Mouse (Mus musculus) adrenal gland, postnatal 36 days (tissue): ENCODE data around the gene Vipr1. TPM values are rescaled to one million over a fixed set of nuclear protein-coding genes. Genes with fewer than 3 reads are reported as not detected.

Source experiments
- DNase-seq, 2 experiments: peaks; one replicate each; pipeline ENCODE4 v3.0.0; 2021; ENCODE audit warnings: mixed read lengths in 1 of 2
- total RNA-seq, 2 experiments: library from RNA; stranded (reverse); gene quantifications; 2 replicates each; pipeline ENCODE4 v1.2.3; 2021

Vipr1 gene
- total RNA-seq, 2 experiments from 2014 or later = 0.26 to 0.40 TPM

DNA sequence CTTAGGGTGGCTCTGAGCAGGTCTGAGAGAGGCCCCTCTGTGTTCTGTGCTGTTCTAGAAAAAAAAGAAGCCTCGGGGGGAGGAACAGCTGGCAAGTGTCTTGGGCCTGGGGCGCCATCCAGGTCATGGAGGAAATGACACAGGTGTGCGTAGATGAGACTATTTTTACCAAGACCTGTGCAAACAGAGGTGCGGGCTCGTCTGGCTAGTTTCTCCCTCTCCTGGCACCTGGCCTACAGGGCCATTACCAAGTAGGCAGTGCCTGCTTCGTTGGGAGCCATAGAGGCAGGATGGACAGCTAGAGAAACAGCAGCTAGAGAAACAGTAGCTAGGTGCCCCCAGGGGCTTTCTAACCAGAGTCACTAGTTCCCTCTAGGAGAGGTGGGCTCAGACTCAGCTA, 9.2 kb upstream of the Vipr1 start:
- no peak for DNase-seq

DNA sequence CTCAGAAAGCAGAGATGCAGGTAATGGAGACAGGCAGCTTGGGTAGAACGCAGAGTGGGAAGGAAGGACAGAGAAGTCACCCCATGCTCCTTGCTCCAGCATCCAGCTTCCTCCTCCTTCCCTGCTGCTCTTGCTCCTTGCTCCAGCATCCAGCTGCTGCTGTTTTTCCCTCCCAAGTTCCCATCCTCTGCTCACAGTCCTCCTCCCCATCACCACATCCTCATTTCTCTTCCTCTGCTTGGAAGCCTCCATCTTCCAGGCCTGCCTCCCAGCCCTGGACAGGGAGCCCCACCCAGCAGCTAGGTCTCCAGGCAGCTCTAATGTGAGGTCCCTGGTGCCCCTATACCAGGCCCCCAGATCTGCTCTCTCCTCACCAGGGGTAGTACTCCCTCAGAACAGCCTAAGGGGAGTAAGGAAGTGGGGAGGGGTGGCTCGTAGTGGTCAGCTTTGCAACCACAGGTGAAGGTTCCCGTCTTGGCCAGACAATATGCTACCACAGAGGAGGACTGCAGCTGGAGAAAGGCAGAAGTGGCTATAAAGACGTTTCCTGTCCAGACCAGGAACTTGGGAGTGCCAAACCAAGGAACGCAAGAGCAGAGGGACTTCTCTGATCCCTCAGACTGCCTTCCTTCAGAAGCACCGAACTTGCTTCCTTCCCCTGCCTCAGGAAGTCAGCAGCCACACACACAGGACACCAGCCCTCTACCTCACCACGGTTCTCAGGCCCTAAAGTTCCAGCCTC, 6.5 kb upstream of the Vipr1 start:
- DNase-seq = no peak

DNA sequence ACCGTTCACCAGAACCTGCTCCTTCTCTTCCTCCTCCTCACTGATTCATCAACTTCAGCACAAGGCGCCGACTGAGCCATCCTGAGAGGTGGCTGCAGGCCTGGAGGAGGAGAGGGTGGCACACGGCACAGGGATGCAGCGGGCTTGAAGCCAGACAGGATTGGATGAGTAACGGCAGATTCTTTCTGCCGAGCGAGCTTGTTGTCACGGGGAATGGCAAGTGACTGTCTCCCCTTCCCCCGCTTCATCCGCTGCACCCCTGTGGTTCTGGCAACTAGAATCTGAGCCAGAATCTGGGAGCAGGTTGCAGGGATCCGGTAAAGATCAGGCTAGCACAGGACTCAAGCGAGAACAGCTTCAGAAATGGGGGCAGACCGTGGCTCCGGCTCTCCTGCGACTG, 2.7 kb upstream of the Vipr1 start:
- DNase-seq = no peak

DNA sequence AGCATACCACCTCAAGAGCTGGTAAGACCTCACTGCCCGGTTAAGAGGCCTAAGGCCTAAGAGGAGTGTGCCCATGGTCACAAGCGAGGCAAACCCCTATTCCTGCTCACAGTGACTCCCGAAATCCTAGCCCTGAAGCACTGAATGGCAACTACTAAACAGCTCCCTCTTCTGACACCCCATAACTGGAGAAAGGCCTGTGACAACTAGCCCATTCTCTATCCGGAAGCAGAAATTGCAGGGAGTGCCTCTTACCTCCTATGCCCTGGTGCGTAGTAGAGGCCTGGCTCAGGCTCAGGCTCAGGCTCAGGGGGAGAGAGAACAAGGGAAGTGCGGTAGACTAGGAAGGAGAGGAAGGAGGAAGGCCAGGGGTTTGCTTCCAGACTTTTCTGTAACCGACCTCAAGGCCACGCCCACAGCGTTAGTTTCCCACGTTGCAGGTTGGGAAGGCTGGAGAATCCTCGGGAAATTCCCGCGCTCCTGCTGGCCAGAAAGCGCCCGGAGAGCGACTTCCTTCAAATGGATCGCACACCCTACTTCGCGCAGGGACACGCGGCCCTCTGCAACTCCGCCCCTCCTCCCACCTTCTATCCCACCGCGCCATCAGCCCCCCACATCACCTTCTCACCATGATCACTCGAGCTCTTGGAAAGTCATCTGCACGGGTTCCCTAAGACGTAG, 1.1 kb upstream of the Vipr1 start:
- no peak for DNase-seq

DNA sequence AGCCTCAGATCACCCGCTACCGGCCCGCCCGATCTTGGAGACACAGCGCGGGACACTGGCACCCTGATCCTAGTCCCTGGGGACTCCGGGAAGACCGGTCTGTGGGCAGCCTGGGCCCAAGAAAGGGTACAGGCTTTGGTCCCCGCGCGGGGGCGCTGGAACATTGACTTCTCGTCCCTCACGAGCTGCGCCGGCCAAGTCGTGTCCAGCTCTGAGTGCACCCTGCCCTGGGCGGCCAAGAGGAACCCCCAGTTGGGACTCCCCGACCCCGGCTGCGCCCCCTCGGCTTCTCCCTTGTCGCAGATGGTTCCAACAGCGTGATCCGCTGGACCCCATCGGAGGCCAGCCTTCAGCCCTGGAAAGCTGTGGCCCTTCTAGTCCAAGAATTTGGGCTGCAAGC, 515 bp upstream of the Vipr1 start, which contains the start of gene Lyzl4:
Gene Lyzl4 (minus strand): TSS at position 96 of the 400 bp plus-strand sequence.
- DNase-seq = peak; percentile 88 to 91

- no peak for DNase-seq
Measured at GRCm38 (mm10) chr9:121644855-121645254, 2.3 kb downstream of the Vipr1 start.

- DNase-seq = no peak
Measured at GRCm38 (mm10) chr9:121647026-121647425, 4.5 kb downstream of the Vipr1 start.

- DNase-seq = no peak
Measured at GRCm38 (mm10) chr9:121653668-121654067, 11.2 kb downstream of the Vipr1 start.

DNA sequence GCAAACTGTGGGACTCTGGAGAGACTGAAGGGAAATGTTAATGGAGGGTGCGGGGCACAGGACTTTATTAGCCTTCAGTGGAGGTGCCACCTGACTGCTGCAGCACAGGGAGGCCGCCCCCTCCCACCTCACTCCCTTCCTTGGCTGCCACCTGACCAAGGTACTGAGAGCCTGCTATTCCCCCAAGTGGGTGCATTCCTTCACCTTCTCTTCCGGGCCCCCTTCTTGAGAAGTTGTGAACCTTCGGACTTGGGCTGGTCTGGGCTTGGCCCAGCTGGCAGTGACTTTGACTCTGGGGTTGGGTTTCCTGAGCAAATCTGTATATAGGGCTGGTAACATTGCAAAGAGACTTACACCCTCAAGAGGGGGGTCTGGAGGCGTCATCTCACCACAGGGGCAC, 13.8 kb downstream of the Vipr1 start:
- DNase-seq = no peak

DNA sequence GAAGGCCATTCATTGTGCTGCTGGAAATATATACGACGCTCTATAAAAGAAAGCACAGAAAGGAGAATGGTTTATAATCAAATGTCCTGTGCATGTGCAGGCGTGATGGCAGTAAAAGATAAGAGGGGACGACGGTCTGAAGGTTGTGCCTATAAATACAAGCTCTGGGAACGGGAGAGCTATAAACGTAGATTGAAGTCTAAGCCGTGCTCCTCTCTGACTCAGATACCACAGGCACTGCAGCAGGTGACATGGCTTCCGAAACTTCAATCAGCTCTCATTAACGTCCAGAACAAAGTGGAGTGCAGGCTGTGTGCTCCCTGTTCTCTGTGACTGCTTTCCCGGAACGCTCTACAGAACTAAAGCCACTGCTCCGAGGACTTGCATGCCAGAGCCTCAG, 14.6 kb downstream of the Vipr1 start:
- no peak for DNase-seq

- no peak for DNase-seq
Measured at GRCm38 (mm10) chr9:121658248-121658647, 15.7 kb downstream of the Vipr1 start.

DNA sequence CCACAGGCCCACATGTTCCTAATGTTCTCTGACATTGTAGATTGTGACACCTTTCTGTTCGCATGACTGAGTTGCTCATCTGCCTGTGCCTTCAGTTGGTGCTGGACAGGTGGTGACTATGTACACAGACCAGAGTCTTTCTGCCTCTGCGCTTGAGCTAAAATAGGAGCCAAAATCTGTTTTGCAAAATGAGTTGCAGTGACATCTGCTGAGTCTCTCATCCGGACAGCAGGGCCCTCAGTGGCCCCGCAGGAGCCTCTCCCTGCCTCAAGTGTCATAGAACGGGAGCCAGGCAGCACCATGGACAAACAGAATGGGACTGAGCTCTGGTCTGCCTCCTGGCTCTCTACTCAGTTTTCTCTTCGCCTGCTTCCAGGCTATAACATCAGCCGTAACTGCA, 17.3 kb downstream of the Vipr1 start:
- no peak for DNase-seq

GRCm38 (mm10) chr9:121663467-121663866, 21.0 kb downstream of the Vipr1 start:
- DNase-seq = no peak

- DNase-seq = no peak
Measured at GRCm38 (mm10) chr9:121664104-121664503, 21.6 kb downstream of the Vipr1 start.

- DNase-seq = no peak
Measured at GRCm38 (mm10) chr9:121666957-121667630, 24.6 kb downstream of the Vipr1 start.

GRCm38 (mm10) chr9:121667822-121668221, 25.3 kb downstream of the Vipr1 start:
- DNase-seq = no peak

GRCm38 (mm10) chr9:121669348-121669791, 26.9 kb downstream of the Vipr1 start:
- DNase-seq = peak; percentile 70 to 79

- DNase-seq = peak; percentile 46 to 56
Measured at GRCm38 (mm10) chr9:121671300-121671699, 28.8 kb downstream of the Vipr1 start.

- no peak for DNase-seq
Measured at GRCm38 (mm10) chr9:121672311-121672710, 29.8 kb downstream of the Vipr1 start.

DNA sequence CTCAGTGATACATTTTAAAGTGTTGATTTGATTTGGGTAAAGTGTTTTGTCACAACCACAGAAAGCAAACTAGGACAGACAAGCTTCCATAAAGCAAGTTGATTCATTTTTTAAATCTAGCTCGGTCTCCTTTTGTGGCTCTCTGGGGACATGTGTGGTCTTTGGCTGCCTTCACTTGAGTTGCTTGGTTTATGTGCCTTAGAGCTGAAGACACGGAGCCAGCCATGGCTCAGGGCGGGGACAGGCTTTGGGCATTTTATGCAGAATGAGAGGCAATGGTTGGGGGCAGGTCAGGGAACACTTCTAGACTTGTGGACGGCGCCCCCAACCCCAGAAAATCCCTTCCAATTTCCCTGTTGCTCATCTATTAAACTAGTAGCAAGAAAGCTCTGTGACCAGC, 31.2 kb downstream of the Vipr1 start:
- DNase-seq = no peak

GRCm38 (mm10) chr9:121675011-121675410, 32.5 kb downstream of the Vipr1 start:
- no peak for DNase-seq

- no peak for DNase-seq
Measured at GRCm38 (mm10) chr9:121675556-121675955, 33.0 kb downstream of the Vipr1 start.

DNA sequence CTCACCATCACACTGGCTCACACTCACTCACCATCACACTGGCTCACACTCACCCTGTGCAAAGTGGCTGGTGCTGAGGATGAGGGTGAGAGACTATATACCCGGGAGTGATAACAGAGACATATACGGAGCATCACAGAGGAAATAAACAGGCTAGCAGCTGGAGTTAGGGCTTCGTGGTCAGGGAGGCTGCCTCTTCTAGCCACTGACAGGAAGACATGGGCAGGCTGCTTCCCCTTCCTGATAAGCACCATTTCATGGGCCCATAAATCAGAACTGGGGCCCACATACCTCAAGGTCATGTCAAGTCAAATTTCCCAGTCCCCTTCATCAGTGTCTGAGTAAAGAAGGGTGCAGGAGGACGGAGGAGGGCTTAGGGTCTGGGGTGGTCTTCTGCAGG, 34.6 kb downstream of the Vipr1 start:
- DNase-seq = no peak
